Mouse (Mus musculus) testis, adult 2 months (tissue): ENCODE data around the gene Fes. TPM values are rescaled to one million over a fixed set of nuclear protein-coding genes. Genes with fewer than 3 reads are reported as not detected.
"Not testable (repeated sequence)": the region's sequence is repeated elsewhere in the genome, so short reads cannot be mapped to it uniquely, and the experiment has no call there.

Experiments
- H3K27ac ChIP-seq: fragments of 200-500 bp; 2 replicates; pipeline ENCODE4 v1.5.1; 2012; ENCODE audit warnings: low read depth, low read length; ENCODE audit not compliant: control insufficient read depth, insufficient read depth
- H3K27me3 ChIP-seq: fragments of 200-500 bp; 2 replicates; pipeline ENCODE4 v1.6.1; 2012; ENCODE audit warnings: mild to moderate bottlenecking, low read length, moderate library complexity; ENCODE audit not compliant: control insufficient read depth, insufficient read depth
- H3K36me3 ChIP-seq: fragments of 200-500 bp; 2 replicates; pipeline ENCODE4 v1.6.1; 2012; ENCODE audit warnings: mild to moderate bottlenecking, low read length; ENCODE audit not compliant: control insufficient read depth, insufficient read depth
- H3K4me1 ChIP-seq: fragments of 200-500 bp; 2 replicates; pipeline ENCODE4 v1.6.1; 2012; ENCODE audit warnings: low read length; ENCODE audit not compliant: control insufficient read depth, insufficient read depth
- H3K4me3 ChIP-seq: fragments of 200-500 bp; 2 replicates; pipeline ENCODE4 v1.5.1; 2012; ENCODE audit warnings: low read depth, mild to moderate bottlenecking, low read length, moderate library complexity, mixed read lengths; ENCODE audit not compliant: control insufficient read depth
- CTCF ChIP-seq: fragments of 200-500 bp; IDR thresholded peaks from 2 replicates; pipeline ENCODE4 v1.5.1; 2012; ENCODE audit warnings: low read depth, mild to moderate bottlenecking, inconsistent platforms, low read length, moderate library complexity; ENCODE audit not compliant: control insufficient read depth, insufficient read depth, insufficient replicate concordance
- POLR2A ChIP-seq: fragments of 200-500 bp; IDR thresholded peaks from 2 replicates; pipeline ENCODE4 v1.6.1; 2012; ENCODE audit warnings: low read depth, mild to moderate bottlenecking, inconsistent platforms, low read length, moderate library complexity; ENCODE audit not compliant: control insufficient read depth
- polyA plus RNA-seq: library from polyadenylated mRNA; depleted of rRNA; stranded (reverse); fragments of >200 nt; gene quantifications from 2 replicates; pipeline ENCODE4 v1.2.3, GENCODE M21; 2012

Fes gene
- polyA plus RNA-seq, 1 experiment, result 1.5 TPM

DNA sequence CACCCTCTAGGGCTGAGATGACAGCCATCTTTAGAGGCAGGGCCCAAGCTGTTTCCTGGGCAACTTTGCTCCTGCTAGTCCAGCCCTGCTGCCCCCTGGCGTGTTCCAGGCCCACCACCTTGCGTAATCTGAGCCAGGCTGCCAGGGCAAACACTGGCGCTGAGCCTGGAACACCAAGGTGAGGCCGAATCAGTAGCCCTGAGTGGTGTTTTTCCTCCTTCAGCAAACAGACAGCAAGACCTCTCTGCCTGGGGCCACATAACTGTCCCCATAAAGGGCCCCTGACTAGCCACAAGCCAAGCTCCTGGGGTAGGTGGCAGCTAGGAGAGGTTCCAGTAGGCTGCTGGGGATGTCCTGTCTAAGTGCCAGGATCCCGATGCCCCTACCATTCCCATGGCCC lies 12.4 kb upstream of the Fes start:
- peaks cover 9% of the 10 kb centered on the region for H3K4me1 ChIP-seq
- no peak overlapping the region for H3K27ac ChIP-seq
- no peaks in the 10 kb centered on the region for H3K27me3 ChIP-seq
- H3K4me3 ChIP-seq, result no peak overlapping the region
- no peaks in the 10 kb centered on the region for H3K36me3 ChIP-seq
- TF ChIP-seq CTCF (no peak), POLR2A (no peak)

DNA sequence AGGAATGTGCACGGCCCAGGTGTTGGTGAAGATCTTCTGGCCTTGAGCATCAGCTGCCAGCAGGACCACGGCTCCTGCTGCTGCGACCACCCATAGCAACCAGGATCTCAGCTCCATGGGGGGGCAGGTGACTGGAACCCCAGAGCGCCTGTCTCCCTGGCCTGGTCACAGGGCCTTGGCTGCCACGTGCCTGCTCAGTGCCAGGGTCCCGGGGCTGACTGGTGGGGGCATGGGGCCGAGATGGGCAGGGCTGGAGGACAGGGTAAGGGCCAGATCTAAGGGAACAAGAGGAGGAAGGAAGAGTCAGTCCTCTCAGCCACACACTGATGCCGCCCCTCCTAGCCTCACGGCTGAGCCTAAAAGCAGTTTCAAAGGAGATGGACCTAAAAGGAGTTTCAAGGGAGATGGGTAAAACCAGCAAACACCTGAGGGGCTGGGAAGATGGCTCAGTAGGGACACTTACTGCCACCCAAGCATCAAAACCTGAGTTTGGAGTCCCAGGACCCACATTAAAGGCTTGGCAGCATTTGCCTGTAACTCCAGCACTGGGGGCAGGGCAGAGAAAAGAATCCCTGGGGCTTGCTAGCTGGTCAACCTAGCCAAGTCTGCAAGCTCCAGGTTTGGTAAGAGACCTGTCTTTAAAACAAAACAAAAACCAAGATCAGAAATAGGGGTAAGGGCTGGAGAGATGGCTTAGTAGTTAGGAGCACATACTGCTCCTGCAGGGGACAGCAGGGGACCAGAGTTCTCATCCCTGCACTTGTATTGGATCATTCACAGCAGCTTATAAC lies 11.1 kb upstream of the Fes start:
- TF ChIP-seq POLR2A (no peak), CTCF (no peak)
- Histone ChIP-seq H3K4me3 (no peak overlapping the region), H3K36me3 (no peaks in the 10 kb centered on the region), H3K27ac (no peak overlapping the region), H3K27me3 (no peaks in the 10 kb centered on the region), H3K4me1 (peaks cover 5% of the 10 kb centered on the region)

DNA sequence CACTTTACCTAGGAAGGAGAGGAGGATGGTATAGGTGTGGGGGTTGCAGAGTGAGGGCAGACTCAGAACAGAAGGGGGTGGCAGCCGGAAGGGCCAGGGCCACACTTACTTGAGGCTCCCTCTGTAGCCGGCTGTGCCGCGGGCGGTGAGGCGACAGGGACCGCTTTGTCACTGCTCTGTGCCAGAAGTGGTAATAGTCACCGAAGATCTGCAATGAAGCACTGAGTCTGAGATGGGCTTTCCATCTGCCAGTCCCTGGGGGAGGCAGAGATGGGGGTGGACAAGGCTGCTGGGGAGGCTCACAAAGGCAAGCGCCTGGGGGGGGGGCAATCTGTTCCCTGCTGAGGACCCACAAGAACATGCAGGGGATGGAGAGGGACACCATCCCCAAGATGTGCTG lies 10.2 kb upstream of the Fes start:
- Histone ChIP-seq H3K27ac (no peak overlapping the region), H3K4me3 (no peak overlapping the region), H3K27me3 (no peaks in the 10 kb centered on the region), H3K36me3 (no peaks in the 10 kb centered on the region), H3K4me1 (peaks cover 5% of the 10 kb centered on the region)
- TF ChIP-seq POLR2A (no peak), CTCF (no peak)

DNA sequence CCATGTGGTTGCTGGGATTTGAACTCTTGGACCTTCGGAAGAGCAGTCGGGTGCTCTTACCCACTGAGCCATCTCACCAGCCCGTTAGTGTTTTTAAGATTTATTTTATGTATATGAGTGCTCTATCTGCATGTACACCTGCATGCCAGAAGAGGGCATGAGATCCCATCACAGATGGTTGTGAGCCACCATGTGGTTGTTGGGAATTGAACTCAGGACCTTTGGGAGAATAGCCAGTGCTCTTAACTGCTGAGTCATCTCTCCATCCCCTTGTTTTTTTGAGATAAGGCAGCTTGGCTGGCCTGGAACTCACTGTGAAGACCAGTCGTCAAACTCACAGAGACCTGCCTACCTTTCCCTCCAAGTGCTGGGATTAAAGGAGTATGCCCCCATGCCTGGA lies 8.7 kb upstream of the Fes start:
- H3K4me1 ChIP-seq, H3K36me3 ChIP-seq, H3K27me3 ChIP-seq: not testable (repeated sequence)

DNA sequence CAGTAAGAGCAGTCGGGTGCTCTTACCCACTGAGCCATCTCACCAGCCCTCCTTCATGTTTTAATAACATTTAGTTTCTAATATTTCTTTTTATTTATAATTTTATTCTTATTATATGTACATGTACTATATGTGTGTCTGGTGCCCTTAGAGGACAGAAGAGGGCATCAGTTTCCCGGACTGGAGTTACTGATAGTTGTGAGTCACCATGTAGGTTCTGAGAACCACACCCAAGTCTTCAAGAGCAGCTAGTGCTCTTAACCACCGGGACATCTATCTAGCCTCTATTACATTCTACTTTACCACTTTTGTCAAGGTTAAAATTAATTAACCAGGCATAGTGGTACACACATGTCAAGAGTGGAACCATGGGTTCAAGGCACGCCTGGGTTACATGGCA lies 6.9 kb upstream of the Fes start:
- no peaks in the 10 kb centered on the region for H3K36me3 ChIP-seq
- no peak overlapping the region for H3K27ac ChIP-seq
- no peaks in the 10 kb centered on the region for H3K27me3 ChIP-seq
- H3K4me1 ChIP-seq, result no peaks in the 10 kb centered on the region
- TF ChIP-seq POLR2A (no peak), CTCF (no peak)
- no peak overlapping the region for H3K4me3 ChIP-seq

More for the DNA sequence above, 8.7 kb upstream of the Fes start:
- H3K4me3 ChIP-seq, H3K27ac ChIP-seq: not testable (repeated sequence)

DNA sequence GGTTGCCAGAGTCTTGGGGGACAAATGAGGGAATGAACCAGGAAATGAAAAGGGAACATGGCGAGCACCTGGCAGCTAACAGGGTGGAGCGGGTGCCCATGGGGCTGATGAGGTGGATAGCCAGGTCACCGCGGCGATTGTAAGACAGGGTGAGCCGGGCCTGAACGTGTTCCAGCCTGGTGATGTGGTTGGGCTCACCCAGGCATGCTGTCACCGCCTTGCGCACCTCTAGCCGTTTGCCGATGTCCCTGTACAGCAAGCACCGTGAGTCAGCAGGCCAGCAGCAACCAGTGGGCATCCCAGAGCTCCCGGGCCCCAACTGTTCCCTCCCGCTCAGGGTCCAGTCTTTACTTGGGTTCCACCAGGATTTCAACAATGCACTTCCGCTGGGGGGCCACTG lies 4.4 kb upstream of the Fes start:
- H3K4me3 ChIP-seq, result no peak overlapping the region
- TF ChIP-seq CTCF, result no peak
- TF ChIP-seq POLR2A, result no peak
- no peak overlapping the region for H3K27ac ChIP-seq
- peaks cover 11% of the 10 kb centered on the region for H3K4me1 ChIP-seq
- no peaks in the 10 kb centered on the region for H3K36me3 ChIP-seq
- no peaks in the 10 kb centered on the region for H3K27me3 ChIP-seq

DNA sequence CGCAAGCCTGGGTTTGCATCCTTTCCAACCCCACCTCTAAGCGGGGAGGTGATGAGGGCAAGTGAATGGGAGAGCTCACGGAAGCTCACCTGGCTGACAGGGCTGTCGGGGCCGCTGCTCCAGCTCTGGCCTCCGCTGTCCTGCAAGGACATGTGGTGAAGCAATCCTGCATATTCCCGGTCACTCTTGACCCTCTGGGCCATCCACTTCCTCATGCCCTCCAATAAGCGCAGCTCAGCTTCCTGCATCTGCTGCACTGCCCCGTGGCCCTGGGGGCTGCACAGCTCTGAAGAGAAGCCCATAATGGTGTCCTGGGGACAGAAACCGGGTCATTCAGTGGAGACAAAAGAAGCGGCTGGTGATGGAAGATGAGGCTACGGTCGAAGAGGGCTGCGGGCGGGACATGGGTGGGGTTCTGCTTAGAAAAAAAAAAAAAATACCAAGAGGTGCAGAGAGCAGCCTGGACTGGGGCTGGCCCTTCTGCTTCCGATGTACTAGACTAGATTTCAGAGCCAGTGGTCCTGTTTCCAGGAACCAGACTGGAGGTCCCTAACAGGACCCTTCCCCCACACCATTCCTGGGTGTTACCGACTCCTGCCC lies 613 bp downstream of the Fes start:
- TF ChIP-seq CTCF, result no peak
- TF ChIP-seq POLR2A, result no peak
- H3K27ac ChIP-seq, result peak overlapping the region; percentile 45
- no peaks in the 10 kb centered on the region for H3K36me3 ChIP-seq
- peak overlapping the region; percentile 68 for H3K4me3 ChIP-seq
- no peaks in the 10 kb centered on the region for H3K27me3 ChIP-seq
- peaks cover 23% of the 10 kb centered on the region for H3K4me1 ChIP-seq
